Mouse (Mus musculus): Measurements from ENCODE around the gene Dab1.

DNA sequence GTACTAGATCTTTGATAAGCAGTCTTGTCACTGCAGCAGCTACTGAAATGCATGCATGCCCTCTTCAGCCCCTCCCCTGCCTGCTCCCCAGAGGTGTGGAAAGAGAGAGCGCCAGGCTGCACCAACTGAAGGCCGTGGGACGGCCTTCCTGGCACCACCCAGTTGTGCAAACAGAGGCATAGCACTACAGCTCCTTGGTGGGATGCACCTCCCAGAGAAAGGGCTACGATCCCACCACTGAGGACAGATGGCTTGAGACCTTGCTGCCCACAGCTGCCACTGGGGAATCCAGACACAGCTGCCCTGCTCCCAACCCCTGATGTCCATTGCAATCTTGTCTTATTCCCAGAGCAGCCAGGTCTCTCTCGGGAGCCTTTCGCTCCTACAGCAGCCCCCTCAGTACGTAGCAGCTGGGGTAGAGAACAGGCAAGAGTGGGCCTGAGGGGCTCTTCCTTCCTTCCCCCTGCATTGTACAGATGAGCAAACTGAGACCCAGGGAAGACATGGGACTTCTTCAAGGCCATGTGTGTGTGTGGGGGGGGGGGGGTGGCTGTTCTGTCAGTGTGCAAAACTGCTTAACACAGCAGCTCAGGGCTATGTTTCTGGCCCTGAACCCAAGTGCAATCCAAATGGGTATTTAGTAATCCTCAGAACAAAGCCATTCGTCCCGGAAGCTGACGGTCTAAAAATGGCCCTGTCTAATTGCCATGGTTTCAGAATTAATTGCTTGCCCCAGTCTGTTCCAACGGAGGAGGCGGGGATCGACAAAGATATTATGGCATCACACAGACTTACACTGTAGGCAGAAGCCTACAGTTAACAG, 1100.0 kb downstream of the Dab1 start:
- TF ChIP-seq EP300 (IDR thresholded peaks at IDR 0.05; ENCODE audit: low read depth) (no peak), CTCF (IDR thresholded peaks at IDR 0.05; ENCODE audit: low read depth) (no peak)
